Mouse (Mus musculus): ENCODE data around the gene Spock1. TPM values are rescaled to one million over a fixed set of nuclear protein-coding genes. Genes with fewer than 3 reads are reported as not detected.

Gene Spock1
- polyA plus RNA-seq, 1 experiment from 2014 or later: 31.2 TPM

GRCm38 (mm10) chr13:57878797-57879196, 29.3 kb downstream of the Spock1 start:
- Histone ChIP-seq H3K4me2 (ENCODE audit: low read length) (no peak overlapping the region), H3K9ac (ENCODE audit: low read length) (no peak overlapping the region), H3K36me3 (ENCODE audit: control insufficient read depth, insufficient read depth, low read length) (no peaks in the 10 kb centered on the region), H3K27ac (ENCODE audit: low read depth, low read length) (no peak overlapping the region), H3K4me1 (ENCODE audit: control insufficient read depth, insufficient read depth, low read length) (no peaks in the 10 kb centered on the region), H3K27me3 (replicated peaks; ENCODE audit: control insufficient read depth, insufficient read depth, low read length) (no peaks in the 10 kb centered on the region), H3K9me3 (replicated peaks; ENCODE audit: control insufficient read depth, low read length) (no peaks in the 10 kb centered on the region), H3K4me3 (ENCODE audit: low read depth, low read length) (no peak overlapping the region)
- no peak for DNase-seq (ENCODE audit: low spot score)
- WGBS: 90% methylated on average over 11 of the region's 11 CpGs
- no peak for ATAC-seq

GRCm38 (mm10) chr13:57877782-57878181, 30.4 kb downstream of the Spock1 start:
- H3K4me3 ChIP-seq (ENCODE audit: low read depth, low read length): no peak overlapping the region
- H3K4me1 ChIP-seq (ENCODE audit: control insufficient read depth, insufficient read depth, low read length): no peaks in the 10 kb centered on the region
- no peak for DNase-seq (ENCODE audit: low spot score)
- H3K27me3 ChIP-seq (replicated peaks; ENCODE audit: control insufficient read depth, insufficient read depth, low read length): no peaks in the 10 kb centered on the region
- H3K36me3 ChIP-seq (ENCODE audit: control insufficient read depth, insufficient read depth, low read length): no peaks in the 10 kb centered on the region
- 87% methylated on average over 10 of the region's 10 CpGs for WGBS
- no peaks in the 10 kb centered on the region for H3K9me3 ChIP-seq (replicated peaks; ENCODE audit: control insufficient read depth, low read length)
- no peak overlapping the region for H3K27ac ChIP-seq (ENCODE audit: low read depth, low read length)
- no peak for ATAC-seq
- H3K9ac ChIP-seq (ENCODE audit: low read length): no peak overlapping the region
- no peak overlapping the region for H3K4me2 ChIP-seq (ENCODE audit: low read length)

GRCm38 (mm10) chr13:57876966-57877365, 31.2 kb downstream of the Spock1 start:
- H3K27me3 ChIP-seq (replicated peaks; ENCODE audit: control insufficient read depth, insufficient read depth, low read length): no peaks in the 10 kb centered on the region
- no peak overlapping the region for H3K9ac ChIP-seq (ENCODE audit: low read length)
- no peak overlapping the region for H3K27ac ChIP-seq (ENCODE audit: low read depth, low read length)
- DNase-seq (ENCODE audit: low spot score) (no peak), ATAC-seq (no peak)
- no peak overlapping the region for H3K4me2 ChIP-seq (ENCODE audit: low read length)
- no peak overlapping the region for H3K4me3 ChIP-seq (ENCODE audit: low read depth, low read length)
- 69% methylated on average over 5 of the region's 5 CpGs for WGBS
- no peaks in the 10 kb centered on the region for H3K4me1 ChIP-seq (ENCODE audit: control insufficient read depth, insufficient read depth, low read length)
- H3K9me3 ChIP-seq (replicated peaks; ENCODE audit: control insufficient read depth, low read length): no peaks in the 10 kb centered on the region
- H3K36me3 ChIP-seq (ENCODE audit: control insufficient read depth, insufficient read depth, low read length): no peaks in the 10 kb centered on the region

GRCm38 (mm10) chr13:57870058-57870457, 38.1 kb downstream of the Spock1 start:
- Histone ChIP-seq H3K27me3 (replicated peaks; ENCODE audit: control insufficient read depth, insufficient read depth, low read length) (no peaks in the 10 kb centered on the region), H3K4me2 (ENCODE audit: low read length) (no peak overlapping the region), H3K4me3 (ENCODE audit: low read depth, low read length) (no peak overlapping the region), H3K9ac (ENCODE audit: low read length) (no peak overlapping the region), H3K9me3 (replicated peaks; ENCODE audit: control insufficient read depth, low read length) (no peaks in the 10 kb centered on the region), H3K36me3 (ENCODE audit: control insufficient read depth, insufficient read depth, low read length) (no peaks in the 10 kb centered on the region), H3K27ac (ENCODE audit: low read depth, low read length) (no peak overlapping the region), H3K4me1 (ENCODE audit: control insufficient read depth, insufficient read depth, low read length) (no peaks in the 10 kb centered on the region)
- 91% methylated on average over 4 of the region's 4 CpGs for WGBS
- ATAC-seq (no peak), DNase-seq (ENCODE audit: low spot score) (no peak)

- no peaks in the 10 kb centered on the region for H3K4me1 ChIP-seq (ENCODE audit: control insufficient read depth, insufficient read depth, low read length)
- no peak for ATAC-seq
- no peak overlapping the region for H3K9ac ChIP-seq (ENCODE audit: low read length)
- no peak for DNase-seq (ENCODE audit: low spot score)
- no peak overlapping the region for H3K27ac ChIP-seq (ENCODE audit: low read depth, low read length)
- no peak overlapping the region for H3K4me3 ChIP-seq (ENCODE audit: low read depth, low read length)
- H3K4me2 ChIP-seq (ENCODE audit: low read length): no peak overlapping the region
- WGBS: 65% methylated on average over 7 of the region's 7 CpGs
- H3K9me3 ChIP-seq (replicated peaks; ENCODE audit: control insufficient read depth, low read length): no peaks in the 10 kb centered on the region
- H3K36me3 ChIP-seq (ENCODE audit: control insufficient read depth, insufficient read depth, low read length): no peaks in the 10 kb centered on the region
- H3K27me3 ChIP-seq (replicated peaks; ENCODE audit: control insufficient read depth, insufficient read depth, low read length): no peaks in the 10 kb centered on the region
Observed at GRCm38 (mm10) chr13:57867586-57867985, 40.5 kb downstream of the Spock1 start.

- H3K4me2 ChIP-seq (ENCODE audit: low read length): no peak overlapping the region
- WGBS: 75% methylated on average over 4 of the region's 4 CpGs
- H3K4me3 ChIP-seq (ENCODE audit: low read depth, low read length): no peak overlapping the region
- H3K9me3 ChIP-seq (replicated peaks; ENCODE audit: control insufficient read depth, low read length): no peaks in the 10 kb centered on the region
- no peak for ATAC-seq
- no peaks in the 10 kb centered on the region for H3K27me3 ChIP-seq (replicated peaks; ENCODE audit: control insufficient read depth, insufficient read depth, low read length)
- no peaks in the 10 kb centered on the region for H3K36me3 ChIP-seq (ENCODE audit: control insufficient read depth, insufficient read depth, low read length)
- no peak overlapping the region for H3K9ac ChIP-seq (ENCODE audit: low read length)
- no peak overlapping the region for H3K27ac ChIP-seq (ENCODE audit: low read depth, low read length)
- H3K4me1 ChIP-seq (ENCODE audit: control insufficient read depth, insufficient read depth, low read length): no peaks in the 10 kb centered on the region
- no peak for DNase-seq (ENCODE audit: low spot score)
Observed at GRCm38 (mm10) chr13:57865029-57865428, 43.1 kb downstream of the Spock1 start.

GRCm38 (mm10) chr13:57858491-57858890, 49.6 kb downstream of the Spock1 start:
- H3K4me3 ChIP-seq (ENCODE audit: low read depth, low read length): no peak overlapping the region
- H3K9me3 ChIP-seq (replicated peaks; ENCODE audit: control insufficient read depth, low read length): no peaks in the 10 kb centered on the region
- H3K27me3 ChIP-seq (replicated peaks; ENCODE audit: control insufficient read depth, insufficient read depth, low read length): no peaks in the 10 kb centered on the region
- H3K27ac ChIP-seq (ENCODE audit: low read depth, low read length): no peak overlapping the region
- H3K36me3 ChIP-seq (ENCODE audit: control insufficient read depth, insufficient read depth, low read length): no peaks in the 10 kb centered on the region
- DNase-seq (ENCODE audit: low spot score) (no peak), ATAC-seq (no peak)
- H3K4me2 ChIP-seq (ENCODE audit: low read length): no peak overlapping the region
- WGBS: 29% methylated on average over 9 of the region's 9 CpGs
- no peak overlapping the region for H3K9ac ChIP-seq (ENCODE audit: low read length)
- H3K4me1 ChIP-seq (ENCODE audit: control insufficient read depth, insufficient read depth, low read length): no peaks in the 10 kb centered on the region

- H3K4me1 ChIP-seq (ENCODE audit: control insufficient read depth, insufficient read depth, low read length): no peaks in the 10 kb centered on the region
- no peak for ATAC-seq
- H3K36me3 ChIP-seq (ENCODE audit: control insufficient read depth, insufficient read depth, low read length): no peaks in the 10 kb centered on the region
- 94% methylated on average over 3 of the region's 3 CpGs for WGBS
- no peaks in the 10 kb centered on the region for H3K27me3 ChIP-seq (replicated peaks; ENCODE audit: control insufficient read depth, insufficient read depth, low read length)
- DNase-seq (ENCODE audit: low spot score): no peak
- H3K4me3 ChIP-seq (ENCODE audit: low read depth, low read length): no peak overlapping the region
- no peaks in the 10 kb centered on the region for H3K9me3 ChIP-seq (replicated peaks; ENCODE audit: control insufficient read depth, low read length)
- H3K27ac ChIP-seq (ENCODE audit: low read depth, low read length): no peak overlapping the region
- H3K4me2 ChIP-seq (ENCODE audit: low read length): no peak overlapping the region
- H3K9ac ChIP-seq (ENCODE audit: low read length): no peak overlapping the region
Observed at GRCm38 (mm10) chr13:57857016-57857415, 51.1 kb downstream of the Spock1 start.

- Histone ChIP-seq H3K4me3 (ENCODE audit: low read depth, low read length) (no peak overlapping the region), H3K4me2 (ENCODE audit: low read length) (no peak overlapping the region), H3K27ac (ENCODE audit: low read depth, low read length) (no peak overlapping the region)
Observed at GRCm38 (mm10) chr13:57856311-57856853, 51.8 kb downstream of the Spock1 start.

More at GRCm38 (mm10) chr13:57856311-57856853, 51.8 kb downstream of the Spock1 start:
- no peak for ATAC-seq
- Histone ChIP-seq H3K36me3 (ENCODE audit: control insufficient read depth, insufficient read depth, low read length) (no peaks in the 10 kb centered on the region), H3K27me3 (replicated peaks; ENCODE audit: control insufficient read depth, insufficient read depth, low read length) (no peaks in the 10 kb centered on the region), H3K4me1 (ENCODE audit: control insufficient read depth, insufficient read depth, low read length) (no peaks in the 10 kb centered on the region), H3K9ac (ENCODE audit: low read length) (no peak overlapping the region), H3K9me3 (replicated peaks; ENCODE audit: control insufficient read depth, low read length) (no peaks in the 10 kb centered on the region)
- DNase-seq (ENCODE audit: low spot score): no peak
- WGBS: 87% methylated on average over 10 of the region's 10 CpGs

Measured in forebrain, embryonic 14.5 days (tissue).